Mouse (Mus musculus) left cerebral cortex, postnatal 25 days (tissue): ENCODE results near the gene Lrrc7. TPM values are rescaled to one million over a fixed set of nuclear protein-coding genes. Genes with fewer than 3 reads are reported as not detected.

ENCODE experiments used
- DNase-seq, 2 experiments: peaks; one replicate each; pipeline ENCODE4 v3.0.0; 2022; ENCODE audit warnings: low spot score in 2 of 2, mixed read lengths in 1 of 2
- intact Hi-C: fragments of 180-260 bp; cut with DNase I; formaldehyde crosslinking; loops from one replicate; pipeline ENCODE4 v1.15.1; 2025
- total RNA-seq, 2 experiments: library from RNA; stranded (reverse); gene quantifications; 2 replicates each; pipeline ENCODE4 v1.2.3; 2021

The Lrrc7 gene
- total RNA-seq, 2 experiments from 2014 or later = 121 to 134 TPM

DNA sequence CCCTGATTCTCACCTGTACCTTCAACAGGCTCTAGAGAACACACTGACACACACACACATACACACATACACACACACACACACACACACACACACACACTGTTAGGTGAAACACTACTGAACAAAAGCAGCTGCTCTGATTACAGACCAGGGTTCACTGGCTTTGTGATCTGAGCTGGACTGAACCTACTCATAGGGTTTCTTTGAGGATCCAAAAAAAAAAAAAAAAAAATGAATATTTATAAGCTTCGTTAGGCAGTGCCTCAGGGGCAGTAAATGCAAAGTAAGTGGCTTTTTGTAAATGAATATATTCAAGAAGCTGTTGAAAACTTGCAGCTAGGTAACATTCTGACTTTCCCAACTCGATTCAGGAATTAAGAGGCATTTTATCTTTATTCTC is 354.2 kb downstream of the Lrrc7 start:
- intact Hi-C loops = no loop called here
- no peak for DNase-seq

- DNase-seq = peak in 1 of 2 experiments; percentile 74
- intact Hi-C loops = no loop called here
Observed at GRCm38 (mm10) chr3:158202776-158203175, 359.2 kb downstream of the Lrrc7 start.

- DNase-seq = no peak
- intact Hi-C loops = no loop called here
Observed at GRCm38 (mm10) chr3:158195426-158195825, 366.6 kb downstream of the Lrrc7 start.

- no peak for DNase-seq
- intact Hi-C loops = no loop called here
Observed at GRCm38 (mm10) chr3:158193229-158193628, 368.8 kb downstream of the Lrrc7 start.

DNA sequence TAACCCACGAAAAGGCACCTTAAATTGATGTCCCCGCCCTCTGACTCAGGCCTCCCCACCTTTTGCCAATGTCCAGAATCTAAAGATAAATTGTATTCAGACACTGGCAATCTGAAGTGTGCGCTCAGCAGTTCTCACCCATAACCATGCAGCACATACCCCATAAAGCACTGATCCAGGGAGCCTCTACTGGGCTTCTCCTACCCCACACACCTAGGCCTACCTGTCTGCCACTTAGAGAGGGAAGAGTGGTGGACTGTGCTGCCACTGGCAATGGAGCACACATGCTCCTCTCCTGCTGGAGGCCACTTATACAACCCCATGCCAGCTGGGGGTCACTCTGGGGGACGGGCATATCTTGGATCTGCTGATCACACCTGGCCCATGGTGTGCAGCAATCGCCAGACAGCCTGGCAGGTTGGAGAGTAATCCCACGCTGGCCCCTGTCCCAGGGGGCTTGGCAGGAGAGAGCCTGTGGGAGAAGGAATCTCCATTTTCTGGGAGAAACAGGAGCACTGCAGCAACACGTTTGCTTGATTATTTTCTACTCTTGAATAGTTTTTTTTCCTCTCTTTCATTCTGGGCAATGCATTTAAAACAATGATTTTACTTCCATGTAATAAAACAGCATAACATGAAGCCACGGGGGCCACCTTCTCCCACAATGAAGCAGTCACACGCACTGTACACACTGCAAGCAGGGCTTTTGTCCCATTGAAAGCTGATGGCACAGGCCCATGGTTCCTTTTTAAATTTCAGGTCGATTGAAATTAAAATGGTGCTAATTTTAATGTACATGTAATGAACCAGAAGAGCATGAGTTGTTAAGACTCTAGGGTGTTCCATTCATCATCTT is 386.9 kb downstream of the Lrrc7 start:
- intact Hi-C loops = no loop called here
- DNase-seq = no peak

- intact Hi-C loops = loop anchor here (10.0 kb wide), 1 partner anchor 1116 kb away; no protein-coding TSS in a partner anchor
- DNase-seq = no peak
Observed at GRCm38 (mm10) chr3:158169180-158169579, 392.8 kb downstream of the Lrrc7 start.

GRCm38 (mm10) chr3:158168454-158168853 is 393.6 kb downstream of the Lrrc7 start:
- peak; percentile 27 to 45 for DNase-seq
- intact Hi-C loops = loop anchor here (10.0 kb wide), 1 partner anchor 1116 kb away; no protein-coding TSS in a partner anchor

DNA sequence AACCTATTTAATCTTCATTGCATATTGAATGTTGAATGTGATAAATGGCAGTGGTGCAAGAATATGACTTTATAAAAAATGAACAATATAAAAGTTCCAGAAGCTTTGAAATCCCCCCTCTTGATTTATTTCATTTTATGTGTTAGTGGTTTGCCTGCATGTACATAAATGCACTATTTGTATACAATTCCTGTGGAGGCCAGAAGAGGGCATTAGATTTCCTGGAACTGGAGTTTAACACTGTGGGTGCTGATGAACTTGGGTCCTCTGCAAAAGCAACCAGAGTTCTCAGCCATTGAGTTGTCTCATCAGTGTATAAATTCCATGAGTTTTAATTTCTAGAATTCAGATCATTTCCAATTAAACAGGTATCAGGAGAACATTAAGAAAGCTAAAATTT is 397.0 kb downstream of the Lrrc7 start:
- DNase-seq = peak in 1 of 2 experiments; percentile 51
- intact Hi-C loops = loop anchor here (10.0 kb wide), 1 partner anchor 1120 kb away; no protein-coding TSS in a partner anchor

DNA sequence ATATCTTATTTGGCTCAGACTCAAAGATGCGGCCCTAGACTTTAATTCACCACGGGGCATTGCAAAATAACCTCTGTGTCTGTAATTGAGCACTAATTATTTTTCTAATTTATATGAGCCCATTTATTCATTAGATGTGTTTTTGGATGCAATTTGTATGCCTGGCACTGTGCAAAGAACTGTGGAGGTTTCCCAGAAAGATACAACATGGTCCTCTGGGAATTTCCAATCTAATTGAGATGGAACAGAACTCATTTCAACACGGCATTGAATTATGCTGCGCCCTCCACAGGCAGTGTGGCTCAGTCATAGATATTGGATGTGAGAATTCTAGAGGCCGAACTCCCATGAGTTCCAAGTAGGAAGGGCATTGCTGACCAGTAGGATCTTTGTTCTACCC is 397.6 kb downstream of the Lrrc7 start:
- no peak for DNase-seq
- intact Hi-C loops = loop anchor here (10.0 kb wide), 1 partner anchor 1120 kb away; no protein-coding TSS in a partner anchor

GRCm38 (mm10) chr3:158163127-158163526 is 398.9 kb downstream of the Lrrc7 start:
- intact Hi-C loops = loop anchor here (10.0 kb wide), 1 partner anchor 1122 kb away; no protein-coding TSS in a partner anchor
- DNase-seq = no peak

DNA sequence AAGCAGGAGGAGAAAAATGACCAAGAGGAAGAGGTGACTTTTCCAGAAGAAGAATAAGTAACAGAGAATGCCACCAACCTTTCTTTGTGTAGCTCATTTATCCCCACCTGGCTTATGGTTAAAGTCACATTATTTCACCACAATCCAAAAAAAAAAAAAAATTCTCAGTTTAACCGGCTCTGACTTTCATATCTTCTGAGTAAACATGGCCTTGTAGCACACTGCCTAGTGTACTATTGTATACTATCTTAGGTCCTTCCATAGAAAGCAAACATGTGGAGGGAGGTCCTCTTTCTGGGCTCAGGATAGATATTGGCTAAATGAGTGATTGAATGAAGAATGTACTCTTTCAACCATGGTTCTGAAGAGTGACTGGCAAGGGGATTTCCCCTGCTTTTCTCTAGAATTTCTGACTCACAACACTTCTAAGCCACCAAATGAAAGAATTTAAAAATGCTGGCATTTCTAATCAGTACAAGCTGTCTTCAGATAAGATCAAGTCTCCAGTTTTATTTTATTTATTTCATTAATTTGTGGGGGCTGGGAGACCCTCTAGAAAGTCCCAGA is 400.0 kb downstream of the Lrrc7 start:
- intact Hi-C loops = loop anchor here (10.0 kb wide), 1 partner anchor 1123 kb away; no protein-coding TSS in a partner anchor
- no peak for DNase-seq

DNA sequence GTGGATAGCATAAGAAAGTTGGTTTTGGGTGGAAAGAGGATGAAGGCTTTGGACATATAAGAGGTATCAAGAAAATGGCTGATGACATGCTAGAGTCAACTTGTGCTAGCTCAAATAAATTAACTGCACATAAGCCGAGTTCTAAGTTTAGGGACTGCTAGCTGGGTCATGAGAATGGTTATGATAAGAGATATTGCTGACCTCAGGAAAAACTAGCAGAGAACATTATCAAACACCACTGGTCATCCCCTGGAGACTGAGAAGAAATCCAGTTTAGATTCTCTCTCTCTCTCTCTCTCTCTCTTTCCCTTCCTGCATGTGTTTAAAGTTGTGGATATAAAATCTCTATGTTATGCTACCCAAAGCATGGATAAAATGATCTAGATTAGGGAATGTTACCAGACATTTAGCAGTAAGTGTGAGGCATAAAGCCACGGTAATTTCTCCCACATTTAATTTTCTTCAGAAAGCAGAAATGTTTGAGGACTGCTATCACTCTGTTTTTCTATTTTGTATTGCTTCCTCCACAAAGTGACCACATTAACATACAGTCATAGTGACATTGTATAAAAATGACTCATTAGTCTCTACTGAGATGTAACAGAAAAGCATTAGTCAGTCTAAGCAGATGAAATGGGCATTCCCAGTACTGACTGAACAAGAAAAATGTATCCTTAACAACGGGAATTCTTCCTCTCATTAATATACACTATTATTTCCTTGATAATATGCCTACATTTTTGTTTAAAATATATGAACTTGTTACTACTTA is 406.3 kb downstream of the Lrrc7 start:
- intact Hi-C loops = no loop called here
- DNase-seq = no peak

DNA sequence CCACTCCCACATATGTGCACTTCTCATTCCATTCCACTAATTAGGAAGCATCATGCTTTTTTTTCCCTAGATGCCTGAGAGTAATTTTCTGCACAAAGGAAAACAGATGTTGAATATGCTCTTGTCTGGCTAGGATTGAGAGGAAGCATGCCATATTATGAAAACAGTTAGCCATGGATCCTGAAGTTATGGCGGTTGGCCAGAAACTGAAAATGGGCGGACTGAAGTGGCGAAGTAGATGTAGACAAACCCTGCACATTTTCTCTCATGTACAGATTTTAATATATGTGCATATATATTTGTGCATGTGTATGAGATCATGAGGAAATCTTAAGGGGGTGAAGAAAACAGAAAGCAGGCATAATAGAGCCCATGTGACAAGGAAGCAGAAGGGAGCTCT is 407.9 kb downstream of the Lrrc7 start:
- DNase-seq = peak in 1 of 2 experiments; percentile 33
- intact Hi-C loops = no loop called here

GRCm38 (mm10) chr3:158148998-158149397 is 413.0 kb downstream of the Lrrc7 start:
- DNase-seq = no peak
- intact Hi-C loops = no loop called here

DNA sequence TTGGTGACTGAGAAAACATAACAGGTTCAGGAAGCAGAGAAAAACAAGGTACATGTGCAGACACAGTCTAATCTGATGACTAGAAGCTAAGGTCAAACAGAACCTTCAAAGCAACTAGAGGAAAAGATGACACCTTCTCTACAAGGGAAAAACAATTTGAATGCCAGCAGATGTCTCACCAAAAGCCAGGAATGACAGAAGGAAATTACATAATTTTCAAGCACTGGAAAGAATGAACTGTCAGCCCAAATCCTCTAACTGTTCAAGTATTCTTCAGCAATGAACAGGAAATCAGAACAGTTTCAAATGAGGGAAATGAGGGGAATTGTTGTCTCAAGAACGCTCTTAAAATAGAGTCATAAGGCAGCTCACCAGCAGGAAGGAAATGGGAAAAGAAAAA is 421.4 kb downstream of the Lrrc7 start:
- DNase-seq = peak in 1 of 2 experiments; percentile 53

DNA sequence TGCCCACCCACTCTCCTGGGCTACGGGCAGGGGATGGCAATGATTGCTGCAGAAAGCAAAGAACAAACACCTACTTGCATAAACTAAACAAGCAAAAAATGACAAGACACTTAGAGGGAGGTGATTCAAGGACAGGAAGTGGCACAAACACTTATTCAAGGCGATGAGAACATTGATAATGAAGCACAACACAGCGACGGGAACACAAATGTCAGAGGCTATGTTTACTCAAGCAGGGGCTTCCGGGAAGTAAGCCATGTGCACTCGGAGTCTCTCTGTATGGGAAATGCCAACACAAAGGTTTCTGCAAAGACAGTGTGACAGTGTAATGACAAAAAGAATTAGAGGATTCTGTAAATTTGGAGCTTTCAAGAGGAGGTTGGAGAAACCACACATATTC is 424.2 kb downstream of the Lrrc7 start:
- intact Hi-C loops = no loop called here
- no peak for DNase-seq

More for the DNA sequence above, 421.4 kb downstream of the Lrrc7 start:
- intact Hi-C loops = no loop called here

DNA sequence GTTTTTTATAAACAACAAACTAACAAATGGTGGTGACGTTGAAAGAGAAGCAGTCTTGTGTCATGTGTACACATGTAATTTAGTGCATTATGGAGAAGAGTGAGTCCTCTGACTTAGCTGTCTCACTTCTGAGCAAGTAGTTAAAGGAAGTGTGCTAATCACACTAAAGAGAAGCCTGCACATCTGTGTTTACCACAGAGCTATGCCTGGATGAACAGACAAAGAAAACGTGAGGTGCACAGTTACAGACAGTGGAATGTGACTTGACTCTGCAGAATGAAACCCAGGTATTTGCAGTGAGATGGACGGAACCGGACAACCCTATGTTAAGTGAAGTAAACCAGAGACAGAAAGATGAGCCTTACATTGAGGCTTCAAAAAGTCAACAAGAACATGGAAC is 430.3 kb downstream of the Lrrc7 start:
- intact Hi-C loops = no loop called here
- DNase-seq = no peak

GRCm38 (mm10) chr3:158131233-158131632 is 430.8 kb downstream of the Lrrc7 start:
- no peak for DNase-seq
- intact Hi-C loops = no loop called here

GRCm38 (mm10) chr3:158122899-158123298 is 439.1 kb downstream of the Lrrc7 start:
- intact Hi-C loops = no loop called here
- no peak for DNase-seq

DNA sequence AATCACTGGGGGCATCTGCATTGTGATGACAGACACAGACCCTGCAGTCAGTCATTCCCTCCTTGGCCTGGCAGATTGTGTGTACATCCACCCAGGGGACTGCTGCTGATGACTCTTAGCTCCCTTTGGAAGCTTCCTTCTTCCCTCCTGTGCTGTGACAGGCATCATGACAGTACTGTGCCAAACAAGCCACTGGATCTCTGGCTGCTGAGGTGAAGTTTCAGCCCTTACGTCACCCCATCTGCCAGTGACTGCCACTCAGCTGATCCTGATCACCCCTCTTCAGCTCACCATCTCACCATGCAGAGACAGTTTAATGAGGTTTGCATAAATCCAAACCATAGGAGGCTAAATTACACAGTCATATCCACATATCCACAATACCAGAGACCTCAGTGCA is 456.8 kb downstream of the Lrrc7 start:
- DNase-seq = no peak
- intact Hi-C loops = no loop called here
